Mouse (Mus musculus): ENCODE results near the gene Man2a1. TPM values are rescaled to one million over a fixed set of nuclear protein-coding genes. Genes with fewer than 3 reads are reported as not detected.

The Man2a1 gene
- polyA plus RNA-seq, 1 experiment from 2014 or later: 4.8 TPM

GRCm38 (mm10) chr17:64615420-64615819 lies 14.9 kb downstream of the Man2a1 start:
- H3K4me3 ChIP-seq (ENCODE audit: low read depth, low read length): no peak overlapping the region
- H3K4me1 ChIP-seq (ENCODE audit: control insufficient read depth, insufficient read depth, low read length): peaks cover 2% of the 10 kb centered on the region; the same call in 1 of the 2 replicates
- no peak overlapping the region for H3K4me2 ChIP-seq (ENCODE audit: low read depth, severe bottlenecking)
- H3K27ac ChIP-seq (replicated peaks; ENCODE audit: low read depth, low read length): no peak overlapping the region
- H3K27me3 ChIP-seq (ENCODE audit: control insufficient read depth, insufficient read depth, low read length): no peaks in the 10 kb centered on the region
- no peak for ATAC-seq (ENCODE audit: insufficient number of reproducible peaks, low FRiP score, low TSS enrichment, low read depth)
- no peaks in the 10 kb centered on the region for H3K9me3 ChIP-seq (ENCODE audit: control insufficient read depth, low read length)
- DNase-seq (ENCODE audit: low spot score): no peak
- H3K36me3 ChIP-seq (ENCODE audit: control insufficient read depth, insufficient read depth, low read length): no peaks in the 10 kb centered on the region
- WGBS: 88% methylated on average over 6 of the region's 6 CpGs
- H3K9ac ChIP-seq (ENCODE audit: low read length): no peak overlapping the region

- Histone ChIP-seq H3K27ac (replicated peaks; ENCODE audit: low read depth, low read length) (no peak overlapping the region), H3K9ac (ENCODE audit: low read length) (no peak overlapping the region), H3K9me3 (ENCODE audit: control insufficient read depth, low read length) (no peaks in the 10 kb centered on the region), H3K4me2 (ENCODE audit: low read depth, severe bottlenecking) (no peak overlapping the region), H3K27me3 (ENCODE audit: control insufficient read depth, insufficient read depth, low read length) (no peaks in the 10 kb centered on the region), H3K36me3 (ENCODE audit: control insufficient read depth, insufficient read depth, low read length) (no peaks in the 10 kb centered on the region), H3K4me1 (ENCODE audit: control insufficient read depth, insufficient read depth, low read length) (no peaks in the 10 kb centered on the region), H3K4me3 (ENCODE audit: low read depth, low read length) (no peak overlapping the region)
- 76% methylated on average over 6 of the region's 6 CpGs for WGBS
- DNase-seq (ENCODE audit: low spot score): no peak
- ATAC-seq (ENCODE audit: insufficient number of reproducible peaks, low FRiP score, low TSS enrichment, low read depth): no peak
These were observed 15.7 kb downstream of the Man2a1 start for GRCm38 (mm10) chr17:64616259-64616658.

- no peak overlapping the region for H3K4me3 ChIP-seq (ENCODE audit: low read depth, low read length)
- WGBS: 86% methylated on average over 4 of the region's 4 CpGs
- DNase-seq (ENCODE audit: low spot score): no peak
These were observed 17.3 kb downstream of the Man2a1 start for GRCm38 (mm10) chr17:64617838-64618237.

GRCm38 (mm10) chr17:64618996-64619395 lies 18.5 kb downstream of the Man2a1 start:
- ATAC-seq (ENCODE audit: insufficient number of reproducible peaks, low FRiP score, low TSS enrichment, low read depth): no peak

More at GRCm38 (mm10) chr17:64617838-64618237, 17.3 kb downstream of the Man2a1 start:
- H3K36me3 ChIP-seq (ENCODE audit: control insufficient read depth, insufficient read depth, low read length): no peaks in the 10 kb centered on the region
- H3K9ac ChIP-seq (ENCODE audit: low read length): no peak overlapping the region
- no peak overlapping the region for H3K27ac ChIP-seq (replicated peaks; ENCODE audit: low read depth, low read length)
- H3K27me3 ChIP-seq (ENCODE audit: control insufficient read depth, insufficient read depth, low read length): no peaks in the 10 kb centered on the region
- ATAC-seq (ENCODE audit: insufficient number of reproducible peaks, low FRiP score, low TSS enrichment, low read depth): no peak
- H3K9me3 ChIP-seq (ENCODE audit: control insufficient read depth, low read length): no peaks in the 10 kb centered on the region
- no peaks in the 10 kb centered on the region for H3K4me1 ChIP-seq (ENCODE audit: control insufficient read depth, insufficient read depth, low read length)
- H3K4me2 ChIP-seq (ENCODE audit: low read depth, severe bottlenecking): no peak overlapping the region

GRCm38 (mm10) chr17:64620135-64620534 lies 19.6 kb downstream of the Man2a1 start:
- no peaks in the 10 kb centered on the region for H3K27me3 ChIP-seq (ENCODE audit: control insufficient read depth, insufficient read depth, low read length)
- H3K4me2 ChIP-seq (ENCODE audit: low read depth, severe bottlenecking): no peak overlapping the region
- no peaks in the 10 kb centered on the region for H3K36me3 ChIP-seq (ENCODE audit: control insufficient read depth, insufficient read depth, low read length)
- H3K27ac ChIP-seq (replicated peaks; ENCODE audit: low read depth, low read length): no peak overlapping the region
- H3K4me1 ChIP-seq (ENCODE audit: control insufficient read depth, insufficient read depth, low read length): no peaks in the 10 kb centered on the region
- no peak overlapping the region for H3K9ac ChIP-seq (ENCODE audit: low read length)
- 83% methylated on average over 9 of the region's 9 CpGs for WGBS
- no peaks in the 10 kb centered on the region for H3K9me3 ChIP-seq (ENCODE audit: control insufficient read depth, low read length)
- no peak overlapping the region for H3K4me3 ChIP-seq (ENCODE audit: low read depth, low read length)
- ATAC-seq (ENCODE audit: insufficient number of reproducible peaks, low FRiP score, low TSS enrichment, low read depth) (no peak), DNase-seq (ENCODE audit: low spot score) (no peak)

More at GRCm38 (mm10) chr17:64618996-64619395, 18.5 kb downstream of the Man2a1 start:
- Histone ChIP-seq H3K27ac (replicated peaks; ENCODE audit: low read depth, low read length) (no peak overlapping the region), H3K9me3 (ENCODE audit: control insufficient read depth, low read length) (no peaks in the 10 kb centered on the region), H3K4me2 (ENCODE audit: low read depth, severe bottlenecking) (no peak overlapping the region), H3K9ac (ENCODE audit: low read length) (no peak overlapping the region), H3K4me3 (ENCODE audit: low read depth, low read length) (no peak overlapping the region), H3K27me3 (ENCODE audit: control insufficient read depth, insufficient read depth, low read length) (no peaks in the 10 kb centered on the region), H3K36me3 (ENCODE audit: control insufficient read depth, insufficient read depth, low read length) (no peaks in the 10 kb centered on the region), H3K4me1 (ENCODE audit: control insufficient read depth, insufficient read depth, low read length) (no peaks in the 10 kb centered on the region)
- DNase-seq (ENCODE audit: low spot score): no peak
- WGBS: 91% methylated on average over 4 of the region's 4 CpGs

- WGBS: 83% methylated on average over 3 of the region's 3 CpGs
- Histone ChIP-seq H3K4me2 (ENCODE audit: low read depth, severe bottlenecking) (no peak overlapping the region), H3K36me3 (ENCODE audit: control insufficient read depth, insufficient read depth, low read length) (no peaks in the 10 kb centered on the region), H3K4me1 (ENCODE audit: control insufficient read depth, insufficient read depth, low read length) (no peaks in the 10 kb centered on the region), H3K4me3 (ENCODE audit: low read depth, low read length) (no peak overlapping the region), H3K9me3 (ENCODE audit: control insufficient read depth, low read length) (no peaks in the 10 kb centered on the region), H3K27ac (replicated peaks; ENCODE audit: low read depth, low read length) (no peak overlapping the region), H3K27me3 (ENCODE audit: control insufficient read depth, insufficient read depth, low read length) (no peaks in the 10 kb centered on the region), H3K9ac (ENCODE audit: low read length) (no peak overlapping the region)
- DNase-seq (ENCODE audit: low spot score): no peak
- no peak for ATAC-seq (ENCODE audit: insufficient number of reproducible peaks, low FRiP score, low TSS enrichment, low read depth)
These were observed 20.1 kb downstream of the Man2a1 start for GRCm38 (mm10) chr17:64620627-64621026.

GRCm38 (mm10) chr17:64621226-64621625 lies 20.7 kb downstream of the Man2a1 start:
- H3K27me3 ChIP-seq (ENCODE audit: control insufficient read depth, insufficient read depth, low read length): no peaks in the 10 kb centered on the region
- no peak overlapping the region for H3K27ac ChIP-seq (replicated peaks; ENCODE audit: low read depth, low read length)
- H3K4me2 ChIP-seq (ENCODE audit: low read depth, severe bottlenecking): no peak overlapping the region
- no peaks in the 10 kb centered on the region for H3K9me3 ChIP-seq (ENCODE audit: control insufficient read depth, low read length)
- DNase-seq (ENCODE audit: low spot score): no peak
- no peak overlapping the region for H3K4me3 ChIP-seq (ENCODE audit: low read depth, low read length)
- no peaks in the 10 kb centered on the region for H3K36me3 ChIP-seq (ENCODE audit: control insufficient read depth, insufficient read depth, low read length)
- H3K4me1 ChIP-seq (ENCODE audit: control insufficient read depth, insufficient read depth, low read length): no peaks in the 10 kb centered on the region
- 68% methylated on average over 8 of the region's 8 CpGs for WGBS
- no peak overlapping the region for H3K9ac ChIP-seq (ENCODE audit: low read length)
- ATAC-seq (ENCODE audit: insufficient number of reproducible peaks, low FRiP score, low TSS enrichment, low read depth): no peak

GRCm38 (mm10) chr17:64621649-64622351 lies 21.3 kb downstream of the Man2a1 start:
- WGBS: 85% methylated on average over 9 of the region's 9 CpGs
- ATAC-seq (ENCODE audit: insufficient number of reproducible peaks, low FRiP score, low TSS enrichment, low read depth) (no peak), DNase-seq (ENCODE audit: low spot score) (no peak)
- Histone ChIP-seq H3K9ac (ENCODE audit: low read length) (no peak overlapping the region), H3K4me1 (ENCODE audit: control insufficient read depth, insufficient read depth, low read length) (no peaks in the 10 kb centered on the region), H3K9me3 (ENCODE audit: control insufficient read depth, low read length) (no peaks in the 10 kb centered on the region), H3K4me2 (ENCODE audit: low read depth, severe bottlenecking) (no peak overlapping the region), H3K27me3 (ENCODE audit: control insufficient read depth, insufficient read depth, low read length) (no peaks in the 10 kb centered on the region), H3K27ac (replicated peaks; ENCODE audit: low read depth, low read length) (no peak overlapping the region), H3K36me3 (ENCODE audit: control insufficient read depth, insufficient read depth, low read length) (no peaks in the 10 kb centered on the region), H3K4me3 (ENCODE audit: low read depth, low read length) (no peak overlapping the region)

All from limb, embryonic 11.5 days (tissue).